Mouse (Mus musculus) forebrain, postnatal 0 days (tissue): ENCODE measurements at regions not wholly inside any gene's neighbourhood (a gene's known extent, or its start where the extent isn't known, plus 50 kb on each side); places are given as distances from the start of the nearest gene placed in this dataset.

Experiments
- ATAC-seq: fragments of 200-750 bp; cut with Nextera tagmentation; 2 replicates; pipeline ENCODE4 v1.8.0; 2017; ENCODE audit warnings: mild to moderate bottlenecking, moderate library complexity
- DNase-seq: peaks from one replicate; pipeline ENCODE4 v3.0.0-alpha.2; 2015
- H3K27ac ChIP-seq: fragments of 300-500 bp; sonication (generic); 2 replicates; pipeline ENCODE4 v1.5.1; 2014; ENCODE audit warnings: low read depth, mild to moderate bottlenecking, antibody characterized with exemption, low read length, moderate library complexity, mixed read lengths
- H3K27me3 ChIP-seq: fragments of 300-500 bp; sonication (generic); 2 replicates; pipeline ENCODE4 v1.6.1; 2014; ENCODE audit warnings: mild to moderate bottlenecking, low read length, mixed read lengths; ENCODE audit not compliant: insufficient read depth
- H3K36me3 ChIP-seq: fragments of 300-500 bp; sonication (generic); 2 replicates; pipeline ENCODE4 v1.6.1; 2014; ENCODE audit warnings: mild to moderate bottlenecking, moderate library complexity; ENCODE audit not compliant: insufficient read depth
- H3K4me1 ChIP-seq: fragments of 300-500 bp; sonication (generic); 2 replicates; pipeline ENCODE4 v1.6.1; 2014; ENCODE audit warnings: antibody characterized with exemption; ENCODE audit not compliant: insufficient read depth
- H3K4me2 ChIP-seq: fragments of 300-500 bp; sonication (generic); 2 replicates; pipeline ENCODE4 v1.6.1; 2014; ENCODE audit warnings: low read depth, mild to moderate bottlenecking, moderate library complexity
- H3K4me3 ChIP-seq: fragments of 300-500 bp; sonication (generic); 2 replicates; pipeline ENCODE4 v1.5.1; 2014; ENCODE audit warnings: low read depth, low read length, mixed read lengths
- H3K9ac ChIP-seq: fragments of 300-500 bp; sonication (generic); 2 replicates; pipeline ENCODE4 v1.6.1; 2014; ENCODE audit warnings: mild to moderate bottlenecking
- H3K9me3 ChIP-seq: fragments of 300-500 bp; sonication (generic); 2 replicates; pipeline ENCODE4 v1.6.1; 2016; ENCODE audit warnings: low read length
- CTCF ChIP-seq: sonication (generic); IDR thresholded peaks from 2 replicates; pipeline ENCODE4 v1.5.1; 2016; ENCODE audit warnings: antibody characterized with exemption, control low read depth, low read depth
- WGBS: fragments of 180-500 bp; shearing (Covaris S2); extraction: QIAGEN DNeasy Blood & Tissue Kit; methylation state at CpG from one replicate; pipeline ENCODE4 v1.1.7; 2014; 5-methylcytosine and 5-hydroxymethylcytosine counted together

- H3K4me3 ChIP-seq, result no peak overlapping the region
- TF ChIP-seq CTCF, result no peak
- H3K9ac ChIP-seq, result no peak overlapping the region
- H3K9me3 ChIP-seq, result no peaks in the 10 kb centered on the region
- DNase-seq (no peak), ATAC-seq (no peak)
- H3K27ac ChIP-seq, result no peak overlapping the region
- H3K27me3 ChIP-seq, result no peaks in the 10 kb centered on the region
- 37% methylated on average over 3 of the region's 3 CpGs for WGBS
- no peak overlapping the region for H3K4me2 ChIP-seq
- H3K4me1 ChIP-seq, result no peaks in the 10 kb centered on the region
- H3K36me3 ChIP-seq, result no peaks in the 10 kb centered on the region
These were observed 85.7 kb upstream of the Rbpj start for GRCm38 (mm10) chr5:53380203-53380602.

GRCm38 (mm10) chr5:53381492-53382199, 84.3 kb upstream of the Rbpj start:
- DNase-seq, result no peak
- Histone ChIP-seq H3K4me2 (no peak overlapping the region), H3K36me3 (no peaks in the 10 kb centered on the region), H3K27ac (no peak overlapping the region), H3K9ac (no peak overlapping the region), H3K9me3 (no peaks in the 10 kb centered on the region), H3K4me1 (no peaks in the 10 kb centered on the region), H3K4me3 (no peak overlapping the region), H3K27me3 (no peaks in the 10 kb centered on the region)
- TF ChIP-seq CTCF, result no peak
- 0 out of 2 replicates have a peak, but pooled peaks have one; percentile 14 for ATAC-seq
- 80% methylated on average over 13 of the region's 13 CpGs for WGBS

- no peak overlapping the region for H3K4me3 ChIP-seq
These were observed 81.9 kb upstream of the Rbpj start for GRCm38 (mm10) chr5:53384026-53384425.

GRCm38 (mm10) chr5:53385513-53386148, 80.3 kb upstream of the Rbpj start:
- H3K4me2 ChIP-seq, result no peak overlapping the region

More at GRCm38 (mm10) chr5:53384026-53384425, 81.9 kb upstream of the Rbpj start:
- DNase-seq (no peak), ATAC-seq (no peak)
- WGBS, result 76% methylated on average over 7 of the region's 7 CpGs
- H3K36me3 ChIP-seq, result no peaks in the 10 kb centered on the region
- no peaks in the 10 kb centered on the region for H3K27me3 ChIP-seq
- H3K4me2 ChIP-seq, result no peak overlapping the region
- H3K4me1 ChIP-seq, result no peaks in the 10 kb centered on the region
- TF ChIP-seq CTCF, result no peak
- no peak overlapping the region for H3K9ac ChIP-seq
- no peaks in the 10 kb centered on the region for H3K9me3 ChIP-seq
- H3K27ac ChIP-seq, result no peak overlapping the region

GRCm38 (mm10) chr5:53393571-53393970, 72.4 kb upstream of the Rbpj start:
- DNase-seq (no peak), ATAC-seq (no peak)
- no peaks in the 10 kb centered on the region for H3K27me3 ChIP-seq
- no peaks in the 10 kb centered on the region for H3K4me1 ChIP-seq
- no peak overlapping the region for H3K9ac ChIP-seq
- no peak overlapping the region for H3K4me2 ChIP-seq
- H3K9me3 ChIP-seq, result no peaks in the 10 kb centered on the region
- no peaks in the 10 kb centered on the region for H3K36me3 ChIP-seq
- no peak for TF ChIP-seq CTCF
- 81% methylated on average over 2 of the region's 2 CpGs for WGBS
- no peak overlapping the region for H3K27ac ChIP-seq
- no peak overlapping the region for H3K4me3 ChIP-seq

More at GRCm38 (mm10) chr5:53385513-53386148, 80.3 kb upstream of the Rbpj start:
- H3K4me3 ChIP-seq, result no peak overlapping the region
- H3K27me3 ChIP-seq, result no peaks in the 10 kb centered on the region
- ATAC-seq (no peak), DNase-seq (no peak)
- H3K4me1 ChIP-seq, result no peaks in the 10 kb centered on the region
- no peak overlapping the region for H3K9ac ChIP-seq
- no peaks in the 10 kb centered on the region for H3K9me3 ChIP-seq
- TF ChIP-seq CTCF, result no peak
- 97% methylated on average over 3 of the region's 3 CpGs for WGBS
- no peaks in the 10 kb centered on the region for H3K36me3 ChIP-seq
- H3K27ac ChIP-seq, result no peak overlapping the region

- Histone ChIP-seq H3K4me2 (no peak overlapping the region), H3K4me1 (no peaks in the 10 kb centered on the region), H3K27me3 (no peaks in the 10 kb centered on the region), H3K27ac (no peak overlapping the region), H3K36me3 (no peaks in the 10 kb centered on the region), H3K4me3 (no peak overlapping the region), H3K9me3 (no peaks in the 10 kb centered on the region), H3K9ac (no peak overlapping the region)
- 86% methylated on average over 3 of the region's 3 CpGs for WGBS
- DNase-seq, result no peak
- TF ChIP-seq CTCF, result no peak
- no peak for ATAC-seq
These were observed 71.4 kb upstream of the Rbpj start for GRCm38 (mm10) chr5:53394560-53394959.

- Histone ChIP-seq H3K9ac (no peak overlapping the region), H3K36me3 (no peaks in the 10 kb centered on the region), H3K4me2 (no peak overlapping the region), H3K9me3 (no peaks in the 10 kb centered on the region), H3K27me3 (no peaks in the 10 kb centered on the region), H3K27ac (no peak overlapping the region), H3K4me3 (no peak overlapping the region), H3K4me1 (no peaks in the 10 kb centered on the region)
- DNase-seq (no peak), ATAC-seq (no peak)
- 90% methylated on average over 8 of the region's 8 CpGs for WGBS
- TF ChIP-seq CTCF, result no peak
These were observed 67.4 kb upstream of the Rbpj start for GRCm38 (mm10) chr5:53398428-53399058.
